Mouse (Mus musculus) stomach, embryonic 15.5 days (tissue): ENCODE results near the gene Btbd2. TPM values are rescaled to one million over a fixed set of nuclear protein-coding genes. Genes with fewer than 3 reads are reported as not detected.

Experiments used
- ATAC-seq: fragments of 200-750 bp; cut with Nextera tagmentation; 2 replicates; pipeline ENCODE4 v1.8.0; 2017; ENCODE audit warnings: low read depth, moderate number of reproducible peaks, moderate TSS enrichment; ENCODE audit not compliant: insufficient read depth, low FRiP score
- H3K27ac ChIP-seq: fragments of 300-500 bp; sonication (generic); 2 replicates; pipeline ENCODE4 v1.5.1; 2015; ENCODE audit warnings: mild to moderate bottlenecking, inconsistent platforms
- H3K27me3 ChIP-seq: fragments of 300-500 bp; sonication (generic); replicated peaks from 2 replicates; pipeline ENCODE4 v1.6.1; 2015; ENCODE audit warnings: inconsistent platforms
- H3K36me3 ChIP-seq: fragments of 300-500 bp; sonication (generic); 2 replicates; pipeline ENCODE4 v1.6.1; 2015; ENCODE audit warnings: inconsistent platforms
- H3K4me1 ChIP-seq: fragments of 300-500 bp; sonication (generic); 2 replicates; pipeline ENCODE4 v1.6.1; 2015; ENCODE audit warnings: inconsistent platforms
- H3K4me2 ChIP-seq: fragments of 300-500 bp; sonication (generic); 2 replicates; pipeline ENCODE4 v1.6.1; 2015; ENCODE audit warnings: mild to moderate bottlenecking, inconsistent platforms
- H3K4me3 ChIP-seq: fragments of 300-500 bp; sonication (generic); replicated peaks from 2 replicates; pipeline ENCODE4 v1.5.1; 2015; ENCODE audit warnings: inconsistent platforms
- H3K9ac ChIP-seq: fragments of 300-500 bp; sonication (generic); 2 replicates; pipeline ENCODE4 v1.6.1; 2015; ENCODE audit warnings: inconsistent platforms
- H3K9me3 ChIP-seq: fragments of 300-500 bp; sonication (generic); 2 replicates; pipeline ENCODE4 v1.6.1; 2016; ENCODE audit warnings: inconsistent platforms
- WGBS: fragments of 180-500 bp; shearing (Covaris S2); methylation state at CpG from one replicate; pipeline ENCODE4 v1.1.7; 2015; 5-methylcytosine and 5-hydroxymethylcytosine counted together
- polyA plus RNA-seq: library from polyadenylated mRNA; unstranded; fragments of >200 nt; fragmentation: Nextera tagmentation; extraction: Ambion mirVana; gene quantifications from 2 replicates; pipeline ENCODE4 v1.2.1, GENCODE M21; 2015

Btbd2 gene
- polyA plus RNA-seq, 1 experiment from 2014 or later: 72.2 TPM

- peak; percentile 96 for ATAC-seq
- H3K9ac ChIP-seq: peak overlapping the region; percentile 7; the same call in 1 of the 2 replicates
- peak overlapping the region; percentile 92 for H3K4me3 ChIP-seq
- H3K36me3 ChIP-seq: no peaks in the 10 kb centered on the region; the same call in 1 of the 2 replicates
- under 1% methylated on average over 64 of the region's 64 CpGs for WGBS
- no peaks in the 10 kb centered on the region for H3K9me3 ChIP-seq
- no peaks in the 10 kb centered on the region for H3K27me3 ChIP-seq
- peaks cover 26% of the 10 kb centered on the region for H3K4me1 ChIP-seq
- H3K4me2 ChIP-seq: peak overlapping the region; percentile 74
- peak overlapping the region; percentile 98 for H3K27ac ChIP-seq
Measured at GRCm38 (mm10) chr10:80621940-80622660, 34.8 kb downstream of the Btbd2 start.

DNA sequence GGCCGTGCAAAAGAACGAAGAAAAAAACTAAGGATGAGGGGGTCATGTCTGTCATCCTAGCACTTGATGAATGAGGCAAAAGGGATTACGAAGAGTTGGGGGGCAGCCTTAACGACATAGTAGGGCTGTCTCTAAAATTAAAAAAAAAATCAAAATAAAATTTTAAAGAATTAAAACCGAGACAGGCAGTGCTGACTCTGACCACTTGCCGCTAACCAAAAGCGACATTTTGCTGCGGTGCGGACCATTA is 35.3 kb downstream of the Btbd2 start:
- 1% methylated on average over 9 of the region's 9 CpGs for whole genome bisulfite sequencing
- peaks cover 25% of the 10 kb centered on the region for H3K4me1 ChIP-seq
- H3K4me3 ChIP-seq: peak overlapping the region; percentile 92
- peak overlapping the region; percentile 98 for H3K27ac ChIP-seq
- H3K9me3 ChIP-seq: no peaks in the 10 kb centered on the region
- ATAC-seq: no peak
- peak overlapping the region; percentile 74 for H3K4me2 ChIP-seq
- peak overlapping the region; percentile 40; the same call in 1 of the 2 replicates for H3K9ac ChIP-seq
- H3K27me3 ChIP-seq: no peaks in the 10 kb centered on the region
- no peaks in the 10 kb centered on the region; the same call in 1 of the 2 replicates for H3K36me3 ChIP-seq

DNA sequence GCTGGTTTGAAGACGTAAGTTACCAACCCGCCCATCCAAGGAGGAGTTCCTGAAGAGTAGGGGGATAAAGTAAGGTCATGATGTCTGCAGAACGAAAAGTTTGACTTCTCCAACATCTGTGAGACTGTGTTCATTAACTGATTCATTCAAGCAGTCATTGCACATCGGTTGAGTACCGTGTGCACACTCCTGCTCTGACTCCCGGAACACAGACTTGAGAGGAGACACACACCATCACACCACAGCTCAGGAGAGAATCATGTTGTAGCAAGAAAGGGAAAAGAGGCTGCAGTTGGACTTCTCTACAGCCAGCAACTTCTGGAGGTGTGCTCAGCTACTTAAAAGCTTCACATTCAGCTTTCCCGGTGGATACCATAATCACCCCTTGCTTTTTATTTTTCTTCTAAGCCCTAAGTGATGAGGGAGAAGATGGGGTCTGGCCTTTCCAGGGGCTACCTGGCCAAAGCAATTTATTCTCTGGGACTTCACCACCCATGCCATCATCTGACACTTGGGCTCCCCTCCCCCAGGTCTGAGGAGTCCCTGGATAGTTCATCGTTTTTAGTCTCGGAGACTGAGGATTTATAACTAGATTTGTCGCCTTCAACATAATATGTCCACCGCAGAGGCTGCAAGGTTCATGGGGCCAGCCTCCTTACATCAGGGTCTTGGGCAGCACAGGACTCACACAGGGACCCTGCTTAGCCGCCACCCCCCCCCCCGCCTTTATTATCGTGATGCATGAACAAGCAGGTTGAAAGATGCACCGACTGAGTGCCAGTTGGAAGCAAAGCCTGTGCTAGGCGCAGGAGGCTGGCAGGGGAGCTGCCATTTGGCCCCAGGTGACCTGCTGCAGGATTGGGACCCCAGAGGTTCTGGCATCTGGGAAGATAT is 35.8 kb downstream of the Btbd2 start:
- no peaks in the 10 kb centered on the region for H3K27me3 ChIP-seq
- H3K9ac ChIP-seq: peak overlapping the region; percentile 40; the same call in 1 of the 2 replicates
- H3K27ac ChIP-seq: peak overlapping the region; percentile 98
- 53% methylated on average over 16 of the region's 16 CpGs for WGBS
- peaks cover under 1% of the 10 kb centered on the region; the same call in 1 of the 2 replicates for H3K36me3 ChIP-seq
- peaks cover 25% of the 10 kb centered on the region for H3K4me1 ChIP-seq
- ATAC-seq: no peak
- H3K4me3 ChIP-seq: peak overlapping the region; percentile 92
- H3K4me2 ChIP-seq: peak overlapping the region; percentile 74
- no peaks in the 10 kb centered on the region for H3K9me3 ChIP-seq

DNA sequence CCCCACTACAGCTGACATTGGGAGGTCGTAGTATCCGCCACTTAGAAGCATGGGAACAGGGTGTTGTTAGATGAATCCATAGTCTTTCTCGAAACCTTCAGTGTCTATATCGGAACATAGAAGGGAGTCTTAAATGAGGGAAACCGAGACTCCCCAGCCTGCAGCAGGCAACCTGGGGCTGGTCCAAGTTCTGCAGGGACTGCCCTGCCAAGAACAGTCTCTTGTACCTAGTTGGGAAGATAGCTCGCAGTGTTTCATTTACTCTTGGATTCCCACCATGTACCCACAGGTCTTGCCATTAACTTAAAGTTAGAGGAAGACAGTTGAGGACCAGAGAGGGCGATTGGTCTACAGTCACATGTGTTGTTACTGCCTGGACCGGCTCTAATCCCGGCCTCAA is 36.5 kb downstream of the Btbd2 start:
- no peak for ATAC-seq
- H3K9ac ChIP-seq: no peak overlapping the region
- H3K36me3 ChIP-seq: peaks cover 6% of the 10 kb centered on the region
- peaks cover 22% of the 10 kb centered on the region for H3K4me1 ChIP-seq
- H3K9me3 ChIP-seq: no peaks in the 10 kb centered on the region
- H3K4me3 ChIP-seq: no peak overlapping the region
- no peaks in the 10 kb centered on the region for H3K27me3 ChIP-seq
- WGBS: 81% methylated on average over 9 of the region's 9 CpGs
- no peak overlapping the region for H3K27ac ChIP-seq
- H3K4me2 ChIP-seq: no peak overlapping the region

DNA sequence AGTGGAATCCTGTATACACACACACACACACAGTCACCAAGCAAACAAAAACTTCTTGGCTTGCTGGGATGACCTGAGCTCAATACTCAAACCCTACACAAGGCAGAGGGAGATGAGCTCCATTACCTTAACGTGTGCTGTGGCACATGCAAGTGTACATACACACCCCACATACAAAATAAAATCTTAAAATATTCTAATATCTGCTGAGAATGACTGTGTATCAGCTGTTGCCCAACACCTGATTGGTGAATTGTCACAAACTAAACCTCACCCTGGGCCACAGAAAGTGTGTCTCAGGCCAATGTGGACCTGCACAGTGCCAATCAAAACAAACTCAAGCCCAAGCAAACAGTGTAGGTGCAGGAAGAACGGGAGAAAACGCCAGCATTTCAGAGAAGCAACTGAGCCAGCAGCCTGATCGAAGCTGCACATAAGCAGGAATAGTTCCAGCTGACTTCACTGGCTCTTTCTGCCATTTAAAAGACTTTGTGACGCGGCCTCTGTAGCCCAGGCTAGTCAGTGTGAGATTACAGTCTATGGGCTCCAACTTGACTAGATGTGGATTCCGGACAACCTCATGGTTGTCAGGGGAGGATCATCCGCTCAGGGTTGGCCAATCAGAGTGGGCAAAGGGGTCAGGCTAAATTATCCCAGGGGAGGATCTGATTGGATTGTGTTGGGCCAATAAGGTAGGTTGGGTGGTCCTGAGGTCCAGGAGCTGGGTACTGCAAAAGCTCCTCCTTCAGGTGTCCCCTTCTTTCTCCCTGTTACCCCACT is 37.2 kb downstream of the Btbd2 start:
- Histone ChIP-seq H3K9me3 (no peaks in the 10 kb centered on the region), H3K9ac (no peak overlapping the region), H3K4me2 (no peak overlapping the region), H3K4me1 (peaks cover 17% of the 10 kb centered on the region), H3K4me3 (no peak overlapping the region), H3K36me3 (peaks cover 13% of the 10 kb centered on the region), H3K27ac (no peak overlapping the region), H3K27me3 (no peaks in the 10 kb centered on the region)
- WGBS: 38% methylated on average over 8 of the region's 8 CpGs
- no peak for ATAC-seq

- WGBS: 68% methylated on average over 9 of the region's 9 CpGs
- no peak overlapping the region for H3K4me3 ChIP-seq
- H3K9ac ChIP-seq: no peak overlapping the region
- H3K27ac ChIP-seq: no peak overlapping the region
- H3K27me3 ChIP-seq: no peaks in the 10 kb centered on the region
- no peak overlapping the region for H3K4me2 ChIP-seq
- peaks cover 17% of the 10 kb centered on the region for H3K36me3 ChIP-seq
- H3K9me3 ChIP-seq: no peaks in the 10 kb centered on the region
- no peak for ATAC-seq
- H3K4me1 ChIP-seq: peaks cover 5% of the 10 kb centered on the region
Measured at GRCm38 (mm10) chr10:80618181-80618580, 38.7 kb downstream of the Btbd2 start.

DNA sequence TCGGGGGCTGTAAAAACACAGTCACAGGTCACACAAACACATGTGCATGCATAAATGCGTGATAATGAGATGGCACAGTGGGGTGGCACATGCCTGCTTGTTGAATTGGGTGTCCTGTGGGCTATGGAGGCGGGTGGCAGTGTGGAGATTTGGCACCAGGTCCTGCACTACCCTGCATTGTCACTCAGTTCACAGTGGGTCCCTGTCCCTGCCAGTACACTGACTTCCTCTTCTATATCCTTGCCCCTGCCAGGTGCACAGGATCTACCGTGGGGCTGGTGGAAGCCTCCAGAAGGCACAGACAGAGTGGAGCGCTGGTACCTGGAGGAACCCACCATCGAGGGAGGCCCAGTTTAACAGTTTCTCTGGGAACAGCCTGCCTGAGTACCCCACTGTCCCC is 42.5 kb downstream of the Btbd2 start:
- Histone ChIP-seq H3K4me2 (no peak overlapping the region), H3K4me1 (no peaks in the 10 kb centered on the region), H3K9ac (no peak overlapping the region), H3K4me3 (no peak overlapping the region), H3K36me3 (peaks cover 21% of the 10 kb centered on the region), H3K27me3 (no peaks in the 10 kb centered on the region), H3K9me3 (no peaks in the 10 kb centered on the region), H3K27ac (no peak overlapping the region)
- WGBS: 90% methylated on average over 6 of the region's 6 CpGs
- ATAC-seq: no peak

GRCm38 (mm10) chr10:80613821-80614220 is 43.0 kb downstream of the Btbd2 start:
- 76% methylated on average over 3 of the region's 3 CpGs for WGBS
- H3K4me3 ChIP-seq: no peak overlapping the region
- H3K4me1 ChIP-seq: no peaks in the 10 kb centered on the region
- no peak overlapping the region for H3K4me2 ChIP-seq
- no peak overlapping the region for H3K9ac ChIP-seq
- ATAC-seq: no peak
- no peaks in the 10 kb centered on the region for H3K9me3 ChIP-seq
- no peaks in the 10 kb centered on the region for H3K27me3 ChIP-seq
- no peak overlapping the region for H3K27ac ChIP-seq
- H3K36me3 ChIP-seq: peaks cover 27% of the 10 kb centered on the region

DNA sequence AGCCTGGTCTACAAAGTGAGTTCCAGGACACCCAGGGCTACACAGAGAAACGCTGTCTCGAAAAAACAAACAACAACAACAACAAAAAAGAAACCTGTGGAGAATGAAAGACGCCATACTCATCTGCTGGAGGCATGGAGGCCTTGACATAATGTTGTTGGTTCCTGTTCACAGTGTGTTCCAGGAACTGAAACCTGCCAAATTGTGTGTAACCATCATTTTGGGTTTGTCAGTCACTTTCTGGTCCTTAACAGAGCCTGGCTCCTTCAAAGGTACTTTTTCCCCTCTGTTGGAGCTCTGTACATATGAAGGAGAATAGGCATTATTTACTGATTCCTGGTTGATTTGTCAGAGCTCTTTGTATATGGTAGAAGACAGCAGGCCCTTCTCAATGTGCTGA is 45.0 kb downstream of the Btbd2 start:
- Histone ChIP-seq H3K9me3 (no peaks in the 10 kb centered on the region), H3K4me1 (no peaks in the 10 kb centered on the region), H3K4me2 (no peak overlapping the region), H3K4me3 (no peak overlapping the region), H3K27ac (no peak overlapping the region), H3K27me3 (no peaks in the 10 kb centered on the region), H3K9ac (no peak overlapping the region), H3K36me3 (peaks cover 46% of the 10 kb centered on the region)
- no peak for ATAC-seq
- WGBS: 87% methylated on average over 3 of the region's 3 CpGs

GRCm38 (mm10) chr10:80611024-80611423 is 45.8 kb downstream of the Btbd2 start:
- H3K36me3 ChIP-seq: peaks cover 54% of the 10 kb centered on the region
- H3K27ac ChIP-seq: no peak overlapping the region
- H3K27me3 ChIP-seq: no peaks in the 10 kb centered on the region
- H3K9ac ChIP-seq: no peak overlapping the region
- WGBS: 67% methylated on average over 4 of the region's 4 CpGs
- H3K4me2 ChIP-seq: no peak overlapping the region
- H3K4me1 ChIP-seq: peaks cover 3% of the 10 kb centered on the region; the same call in 1 of the 2 replicates
- ATAC-seq: no peak
- H3K9me3 ChIP-seq: no peaks in the 10 kb centered on the region
- H3K4me3 ChIP-seq: no peak overlapping the region

DNA sequence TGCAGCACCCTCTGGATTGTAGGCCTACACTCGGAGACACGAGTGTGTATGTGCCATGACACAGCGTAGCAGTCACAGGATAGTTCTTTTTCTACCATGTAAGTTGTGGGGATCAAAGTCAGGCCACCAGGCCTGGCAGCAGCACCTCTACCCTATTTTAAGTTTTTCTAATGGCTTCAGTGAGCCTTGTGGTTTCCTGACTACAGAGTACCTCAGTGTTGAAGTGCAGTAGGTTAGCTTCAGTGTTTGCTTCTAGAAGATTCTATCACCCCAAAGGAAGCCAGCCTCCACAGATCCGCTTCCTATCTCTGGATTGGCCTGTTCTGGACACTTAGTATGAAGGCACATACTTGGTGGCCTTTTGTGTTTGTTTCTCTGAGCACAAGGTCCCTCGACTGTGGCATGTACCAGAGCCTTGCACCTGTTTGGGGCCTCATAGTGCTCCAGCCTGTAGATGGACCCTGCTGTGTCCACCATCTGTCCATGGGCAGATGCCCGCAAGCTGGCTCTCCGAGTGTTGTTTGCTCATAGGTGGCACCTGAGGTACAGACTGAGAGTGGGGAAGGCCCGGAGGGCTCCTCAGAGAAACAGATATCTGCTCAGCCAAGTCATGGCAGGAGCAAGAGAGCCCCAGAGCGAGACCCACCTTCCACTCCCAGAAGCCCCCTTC is 46.6 kb downstream of the Btbd2 start:
- Histone ChIP-seq H3K9me3 (no peaks in the 10 kb centered on the region), H3K9ac (no peak overlapping the region), H3K27ac (no peak overlapping the region), H3K4me2 (no peak overlapping the region), H3K4me1 (peaks cover 3% of the 10 kb centered on the region; the same call in 1 of the 2 replicates), H3K4me3 (no peak overlapping the region), H3K36me3 (peaks cover 47% of the 10 kb centered on the region), H3K27me3 (no peaks in the 10 kb centered on the region)
- no peak for ATAC-seq
- 90% methylated on average over 9 of the region's 9 CpGs for WGBS
